Mouse (Mus musculus): ENCODE results near the gene Fev.

The Fev gene

DNA sequence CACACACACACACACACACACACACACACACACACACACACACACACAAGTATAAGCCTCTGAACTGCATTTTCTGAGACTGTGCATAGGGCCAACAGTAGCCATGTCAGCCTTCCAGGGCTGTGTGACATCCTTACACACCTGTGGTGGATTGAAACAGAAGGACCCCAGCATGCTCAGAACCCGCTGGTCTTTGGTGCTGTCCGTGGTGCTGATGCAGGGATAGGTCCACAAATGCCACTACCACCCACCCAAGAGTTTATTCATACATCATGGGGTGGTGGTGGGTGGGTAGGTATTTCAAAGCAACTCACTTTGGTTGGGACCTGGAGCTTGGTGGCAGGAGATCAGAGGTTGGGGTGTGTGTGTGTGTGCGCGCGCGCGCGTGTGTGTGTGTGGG, 6.3 kb upstream of the Fev start:
- TF ChIP-seq GATA4 (IDR thresholded peaks at IDR 0.05; ENCODE audit: insufficient replicate concordance, low read length), result no peak

DNA sequence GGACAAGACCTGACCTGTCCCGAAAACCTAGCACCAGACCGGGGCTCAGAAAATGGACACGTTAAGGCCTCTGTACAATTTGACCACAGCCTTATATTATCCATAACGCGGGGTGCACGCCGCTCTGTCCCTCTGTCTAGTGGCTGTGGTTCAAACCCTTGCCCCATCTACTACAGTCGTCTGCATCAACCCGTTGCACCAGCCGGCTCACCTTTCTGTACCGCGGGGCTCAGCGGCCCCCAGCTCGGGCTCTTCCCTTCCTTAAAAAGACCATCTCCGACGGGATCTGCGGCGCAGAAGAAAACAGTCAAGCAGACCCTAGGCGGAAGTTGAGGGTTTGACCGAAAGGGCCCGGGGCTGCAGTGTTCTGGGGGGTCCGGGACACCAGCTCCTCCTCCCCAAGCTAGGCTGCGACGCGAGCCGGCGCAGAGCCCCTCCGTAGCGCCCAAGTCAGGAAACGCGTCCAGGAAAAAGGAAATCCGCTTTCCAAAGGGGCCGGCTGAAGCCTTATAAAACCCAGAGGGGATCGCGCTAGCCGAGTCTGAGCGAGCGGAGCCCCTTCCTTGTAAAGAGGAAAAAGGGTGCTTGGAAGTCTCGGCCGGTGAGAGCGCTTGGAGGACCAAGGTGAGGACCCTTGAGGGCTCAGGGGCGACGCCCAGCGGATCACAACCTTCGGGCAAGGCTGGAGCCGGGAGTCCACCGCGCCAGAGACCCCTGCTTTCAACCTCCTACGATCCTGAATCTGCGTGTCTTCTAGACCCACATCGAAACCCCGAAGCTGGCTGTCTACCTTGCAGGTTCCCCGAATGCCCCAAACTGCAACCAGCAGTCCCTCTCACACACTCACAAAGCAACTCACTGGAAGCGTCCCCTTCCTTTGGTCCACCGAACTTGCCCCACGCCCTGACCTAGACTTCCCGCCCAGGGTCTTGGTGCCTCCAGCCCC, 750 bp downstream of the Fev start:
- no peak for TF ChIP-seq GATA4 (IDR thresholded peaks at IDR 0.05; ENCODE audit: insufficient replicate concordance, low read length)

DNA sequence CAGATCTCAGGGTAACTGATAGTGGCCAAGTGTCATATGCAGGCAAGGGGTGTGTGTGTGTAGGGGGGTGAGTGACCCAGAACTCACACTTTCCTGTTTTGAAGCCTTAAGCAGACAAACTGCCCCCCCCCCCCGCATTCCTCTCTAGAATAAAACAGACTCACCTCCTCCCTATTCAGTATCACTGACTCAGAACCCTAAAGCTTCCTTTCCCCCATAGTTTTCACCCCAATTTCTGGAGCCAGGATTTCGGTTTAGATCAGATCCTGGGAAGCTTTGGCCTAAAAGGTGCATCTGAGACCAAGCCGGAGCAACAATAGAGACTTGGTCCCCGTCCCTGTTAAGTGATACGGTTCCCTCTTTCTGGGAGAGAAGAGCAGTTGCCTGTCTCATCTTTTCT, 1.8 kb downstream of the Fev start:
- TF ChIP-seq GATA4 (IDR thresholded peaks at IDR 0.05; ENCODE audit: insufficient replicate concordance, low read length), result no peak

DNA sequence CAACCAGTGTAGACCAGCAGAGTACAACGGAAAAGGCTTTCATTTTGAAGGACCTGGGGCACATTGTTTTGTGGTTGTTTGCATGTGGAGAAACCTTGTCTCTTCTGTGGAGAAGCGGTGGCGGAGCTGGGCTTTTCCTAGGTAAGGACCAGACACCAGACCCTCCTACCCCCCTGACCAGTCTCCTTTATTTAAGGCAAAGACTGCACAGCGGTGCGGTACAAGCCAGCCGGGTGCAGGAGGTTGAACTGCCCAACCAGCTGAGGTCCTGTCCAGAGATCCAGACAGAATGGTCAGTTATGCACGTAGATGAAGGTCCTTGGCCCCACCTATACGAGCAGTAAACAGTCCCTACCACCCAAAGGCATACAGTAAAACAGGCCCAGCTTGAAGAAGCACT, 2.4 kb downstream of the Fev start:
- no peak for TF ChIP-seq GATA4 (IDR thresholded peaks at IDR 0.05; ENCODE audit: insufficient replicate concordance, low read length)

DNA sequence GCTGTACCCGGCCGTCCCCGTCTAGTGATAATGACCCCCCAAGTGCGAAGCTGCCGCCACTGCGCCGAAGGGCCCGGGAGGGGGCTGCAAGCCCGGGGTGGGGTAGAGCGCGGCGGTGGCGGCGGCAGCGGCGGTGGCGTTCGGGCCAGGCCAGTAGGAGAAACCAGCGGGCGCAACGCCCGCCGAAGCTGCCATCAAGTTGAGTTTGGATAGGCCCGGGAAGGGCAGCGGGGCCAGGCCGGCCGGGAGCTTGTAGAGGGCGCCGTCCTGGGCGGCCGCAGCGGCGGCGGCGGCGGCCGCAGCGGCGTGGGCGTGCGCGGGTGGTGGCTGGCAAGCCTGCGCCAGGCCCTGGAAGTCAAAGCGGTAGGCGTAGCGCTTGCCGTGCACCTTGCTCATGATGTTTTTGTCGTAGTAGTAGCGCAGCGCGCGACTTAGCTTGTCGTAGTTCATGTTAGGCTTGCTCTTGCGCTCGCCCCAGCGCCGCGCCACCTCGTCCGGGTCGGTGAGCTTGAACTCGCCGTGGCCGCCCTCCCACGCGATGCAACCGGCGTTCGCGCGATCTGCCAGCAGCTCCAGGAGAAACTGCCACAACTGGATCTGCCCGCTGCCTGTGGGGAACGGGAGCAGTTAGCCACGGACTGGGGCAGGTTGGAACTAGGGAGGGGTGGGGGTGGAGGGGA, 3.0 kb downstream of the Fev start:
- TF ChIP-seq GATA4 (IDR thresholded peaks at IDR 0.05; ENCODE audit: insufficient replicate concordance, low read length), result no peak

DNA sequence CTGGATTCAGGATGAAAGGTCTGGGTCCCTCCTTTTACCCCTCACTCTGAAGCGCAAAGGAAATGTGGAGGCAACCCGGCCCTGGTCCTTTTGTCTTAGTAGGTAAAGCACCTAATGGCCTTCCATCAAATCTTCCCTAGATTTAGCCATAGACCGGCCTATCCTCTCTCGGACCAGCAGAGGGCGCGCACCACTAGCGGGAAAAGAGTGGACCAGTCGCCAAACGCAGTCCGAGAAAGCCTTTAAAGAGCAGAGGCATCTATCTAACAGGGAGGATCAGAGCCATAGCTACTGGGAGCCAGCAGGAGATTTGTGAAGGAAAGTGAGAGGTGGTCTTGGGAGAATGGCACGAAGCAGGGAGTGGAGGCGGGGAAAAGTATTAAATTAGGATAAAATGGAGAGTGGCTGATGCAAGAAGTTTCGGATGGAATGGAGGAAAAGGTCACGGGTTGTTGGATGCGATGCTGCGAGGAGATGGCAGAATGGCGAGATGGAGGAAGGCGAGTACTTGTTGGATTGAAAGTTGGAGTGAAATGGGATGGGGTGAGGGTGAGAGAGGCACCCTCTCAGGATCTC, 4.3 kb downstream of the Fev start:
- TF ChIP-seq GATA4 (IDR thresholded peaks at IDR 0.05; ENCODE audit: insufficient replicate concordance, low read length), result no peak

DNA sequence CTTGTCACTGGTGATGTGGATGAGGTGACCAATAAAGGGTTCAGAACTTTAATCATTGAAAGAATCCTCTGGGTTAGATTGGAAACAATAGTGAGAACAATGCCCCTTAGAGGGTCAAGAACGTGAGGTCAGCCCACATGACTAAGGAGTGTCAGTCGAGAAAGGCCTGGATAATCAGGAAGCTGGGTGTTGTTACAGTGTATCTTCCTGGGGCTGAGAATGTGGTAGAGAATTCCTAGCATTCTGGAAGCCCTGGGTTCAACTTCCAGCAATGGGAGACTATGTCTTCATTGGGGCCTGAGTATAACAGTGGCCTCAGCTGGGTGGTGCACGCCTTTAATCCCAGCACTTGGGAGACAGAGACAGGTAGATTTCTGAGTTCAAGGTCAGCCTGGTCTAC, 8.0 kb downstream of the Fev start:
- no peak for TF ChIP-seq GATA4 (IDR thresholded peaks at IDR 0.05; ENCODE audit: insufficient replicate concordance, low read length)

DNA sequence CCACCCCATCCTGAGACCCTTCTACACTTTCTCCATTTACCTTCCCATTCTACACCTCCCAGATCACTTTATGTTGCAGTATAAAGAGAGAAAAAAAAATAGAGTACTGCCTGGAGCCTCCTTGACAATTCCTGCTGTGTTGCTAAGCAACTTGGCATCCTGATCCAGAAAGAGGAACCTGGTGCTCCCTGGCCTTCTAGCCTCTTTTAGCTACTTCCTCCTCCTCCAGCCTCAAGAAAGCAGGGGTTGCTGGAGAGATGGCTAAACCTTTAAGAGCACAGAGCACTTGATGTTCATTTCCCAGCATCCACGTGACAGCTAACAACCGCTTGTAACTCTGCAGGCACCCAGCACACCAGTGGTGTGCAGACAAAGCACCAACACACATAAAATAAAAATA, 13.0 kb downstream of the Fev start:
- no peak for TF ChIP-seq GATA4 (IDR thresholded peaks at IDR 0.05; ENCODE audit: insufficient replicate concordance, low read length)

DNA sequence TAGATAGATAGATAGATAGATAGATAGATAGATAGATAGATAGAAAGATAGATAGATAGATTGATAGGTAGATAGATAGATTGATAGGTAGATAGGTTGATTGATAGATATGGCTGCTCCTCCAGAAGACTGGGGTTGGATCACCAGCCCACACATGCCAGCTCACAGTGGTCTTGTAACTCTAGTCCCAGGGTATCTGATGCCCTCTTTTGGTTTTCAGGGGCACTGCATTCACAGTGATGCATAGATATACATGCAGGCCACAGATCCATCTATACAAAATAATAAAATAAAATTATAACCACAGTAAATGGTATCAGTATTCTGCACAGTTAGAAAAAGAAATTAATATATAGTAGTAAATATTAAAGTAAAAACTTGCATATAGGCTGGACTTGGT, 23.4 kb downstream of the Fev start:
- TF ChIP-seq GATA4 (IDR thresholded peaks at IDR 0.05; ENCODE audit: insufficient replicate concordance, low read length), result no peak

DNA sequence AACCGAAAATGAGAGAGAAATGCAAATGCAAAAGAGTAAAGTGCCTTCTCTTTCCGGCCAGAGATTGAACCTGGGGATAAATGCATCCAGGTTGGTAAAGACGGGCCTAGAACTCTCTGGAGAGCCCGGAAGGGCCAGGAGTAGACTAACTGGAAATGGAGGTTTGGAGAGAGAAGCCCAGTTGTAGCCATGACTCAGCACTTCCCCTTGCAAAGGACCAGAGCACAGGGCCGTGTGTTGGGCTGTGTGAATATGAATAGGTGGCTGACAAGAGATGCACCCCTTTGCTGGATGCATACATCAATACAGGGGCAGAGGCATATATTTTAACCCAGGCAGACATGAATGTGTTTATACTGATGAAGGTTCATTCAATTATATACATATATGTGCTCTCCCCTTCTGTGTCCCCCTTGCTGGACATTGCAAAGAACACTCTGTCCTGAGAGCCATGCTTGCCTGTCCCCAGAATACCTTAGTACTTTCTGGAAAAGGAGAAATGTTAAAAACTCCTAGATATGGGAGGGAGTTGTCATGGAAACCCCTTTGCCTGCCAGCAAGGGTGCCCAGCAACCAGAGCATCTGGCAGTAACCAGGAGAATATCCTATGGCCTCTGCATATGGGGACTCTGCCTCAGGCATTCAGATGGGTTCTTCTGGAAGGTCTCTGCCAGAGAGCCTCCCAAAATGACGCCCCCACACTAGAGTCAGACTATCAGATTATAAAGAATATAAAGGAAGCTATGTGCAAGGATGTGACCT, 25.8 kb downstream of the Fev start:
- TF ChIP-seq GATA4 (IDR thresholded peaks at IDR 0.05; ENCODE audit: insufficient replicate concordance, low read length), result no peak

DNA sequence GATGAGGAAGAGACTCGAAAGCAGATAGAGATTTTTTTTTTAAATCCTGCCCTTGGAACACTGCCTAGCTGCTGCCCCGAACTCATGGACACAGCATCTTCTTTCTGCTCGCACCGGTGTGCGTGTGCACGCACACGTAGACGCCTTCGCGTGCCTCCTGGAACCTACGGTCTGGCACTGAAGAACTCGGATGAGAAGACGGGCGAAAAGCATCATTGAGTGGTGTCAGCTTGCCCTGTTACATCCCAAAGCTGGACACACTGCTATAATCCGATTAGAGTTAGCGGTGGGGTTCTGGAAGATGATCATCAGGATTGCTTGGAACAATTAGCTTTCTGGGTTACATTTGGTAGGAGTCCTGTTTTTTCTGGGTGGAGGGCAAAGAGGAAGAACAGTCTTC, 26.4 kb downstream of the Fev start:
- TF ChIP-seq GATA4 (IDR thresholded peaks at IDR 0.05; ENCODE audit: insufficient replicate concordance, low read length), result no peak

DNA sequence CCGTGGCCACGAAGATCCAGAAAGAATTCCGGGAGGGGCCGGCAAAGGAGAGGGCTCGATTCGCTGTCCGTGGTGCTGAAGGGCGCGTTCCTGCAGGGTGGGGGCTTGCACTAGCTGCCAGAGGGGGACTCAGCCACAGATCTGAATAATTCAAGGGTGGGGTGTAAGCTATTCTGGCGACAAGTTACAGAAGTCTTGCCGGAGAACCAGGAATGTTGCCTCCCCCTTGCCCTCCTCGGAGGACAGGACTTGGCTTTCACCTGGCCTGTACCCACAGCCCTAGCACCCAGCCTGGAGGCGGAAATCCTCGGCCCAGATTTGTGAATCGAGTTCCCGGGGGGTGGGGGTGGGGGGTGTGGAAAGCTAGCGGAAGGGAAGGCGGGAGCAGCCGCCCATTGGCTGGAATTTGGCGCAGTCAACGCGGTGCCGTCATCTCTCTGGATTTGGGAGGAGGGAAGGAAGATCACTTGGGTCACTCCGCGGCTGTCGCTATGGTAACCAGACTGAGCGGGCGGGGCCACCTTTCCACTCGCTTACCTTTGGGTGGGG, 27.0 kb downstream of the Fev start:
- no peak for TF ChIP-seq GATA4 (IDR thresholded peaks at IDR 0.05; ENCODE audit: insufficient replicate concordance, low read length)

DNA sequence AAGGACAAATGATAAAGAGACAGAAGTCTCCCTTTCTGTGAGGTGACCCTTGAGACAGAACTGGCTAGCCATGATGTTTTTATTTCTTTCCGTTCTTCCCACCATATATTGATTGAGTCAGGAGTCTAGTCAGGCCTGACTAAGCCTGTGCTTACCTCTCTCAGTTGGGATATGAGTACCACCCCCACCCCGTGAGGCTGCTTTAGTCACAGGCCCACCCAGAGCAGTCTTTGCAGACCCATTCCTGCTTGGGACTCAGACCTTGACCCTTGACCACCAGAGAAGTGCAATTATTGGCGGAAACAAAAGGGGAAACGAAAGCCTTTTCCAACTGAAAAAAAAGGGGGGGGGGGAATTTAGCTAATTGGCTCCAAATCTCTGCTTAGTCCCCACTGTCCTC, 27.5 kb downstream of the Fev start:
- no peak for TF ChIP-seq GATA4 (IDR thresholded peaks at IDR 0.05; ENCODE audit: insufficient replicate concordance, low read length)

DNA sequence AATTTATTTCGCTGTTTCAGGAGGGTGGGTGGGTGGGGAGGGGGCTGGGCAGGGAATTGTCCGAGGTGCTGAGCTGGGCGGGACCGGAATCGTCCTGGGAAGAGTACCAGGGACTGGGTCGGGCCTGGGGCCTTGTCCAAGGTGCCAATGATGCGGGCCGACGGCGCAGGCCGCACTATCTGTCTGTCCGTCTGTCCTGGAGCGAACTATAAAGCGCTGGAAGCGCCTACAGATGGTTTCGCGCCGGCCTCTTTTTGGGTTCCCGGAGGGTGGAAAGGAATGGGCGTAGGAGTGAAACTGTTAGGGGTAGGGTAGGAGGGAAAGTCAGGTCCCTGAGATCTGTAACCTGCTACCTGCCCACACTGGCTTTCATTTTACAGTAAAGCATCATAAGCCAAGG, 28.0 kb downstream of the Fev start:
- no peak for TF ChIP-seq GATA4 (IDR thresholded peaks at IDR 0.05; ENCODE audit: insufficient replicate concordance, low read length)

DNA sequence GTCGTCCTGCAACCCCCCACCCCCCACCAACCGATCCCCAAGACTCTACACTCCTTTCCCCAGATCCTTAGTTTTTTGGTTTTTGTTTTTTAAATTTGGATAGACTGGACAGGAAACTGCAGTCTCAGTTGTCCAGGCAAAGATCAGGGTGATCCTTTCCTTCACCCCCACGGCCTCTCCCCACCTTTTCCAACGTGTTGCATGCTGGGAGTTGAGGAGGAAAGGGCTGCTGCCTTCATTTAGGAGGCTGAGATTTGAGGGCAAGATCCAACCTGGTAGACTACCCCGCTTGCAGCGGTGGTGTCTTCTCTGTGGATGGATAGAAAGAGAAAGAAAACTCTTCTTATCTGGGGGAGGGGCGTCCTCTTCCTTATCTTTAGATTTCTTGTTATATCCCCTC, 28.4 kb downstream of the Fev start:
- no peak for TF ChIP-seq GATA4 (IDR thresholded peaks at IDR 0.05; ENCODE audit: insufficient replicate concordance, low read length)
